Mouse (Mus musculus) intestine, postnatal 0 days (tissue): ENCODE measurements around the gene Xlr3a. TPM values are rescaled to one million over a fixed set of nuclear protein-coding genes. Genes with fewer than 3 reads are reported as not detected.
"Not testable (repeated sequence)": the region's sequence is repeated elsewhere in the genome, so short reads cannot be mapped to it uniquely, and the experiment has no call there.

ENCODE experiments used
- ATAC-seq: fragments of 200-750 bp; cut with Nextera tagmentation; 2 replicates; pipeline ENCODE4 v1.8.0; 2017; ENCODE audit warnings: mild to moderate bottlenecking, moderate TSS enrichment, moderate library complexity
- H3K27ac ChIP-seq: fragments of 300-500 bp; sonication (generic); 2 replicates; pipeline ENCODE4 v1.5.1; 2014; ENCODE audit warnings: mild to moderate bottlenecking, low read depth, low read length, moderate library complexity
- H3K27me3 ChIP-seq: fragments of 300-500 bp; sonication (generic); replicated peaks from 2 replicates; pipeline ENCODE4 v1.6.1; 2014; ENCODE audit warnings: low read length, mixed read lengths; ENCODE audit not compliant: control insufficient read depth, insufficient read depth
- H3K36me3 ChIP-seq: fragments of 300-500 bp; sonication (generic); 2 replicates; pipeline ENCODE4 v1.6.1; 2014; ENCODE audit warnings: mild to moderate bottlenecking, moderate library complexity; ENCODE audit not compliant: control insufficient read depth, insufficient read depth
- H3K4me1 ChIP-seq: fragments of 300-500 bp; sonication (generic); replicated peaks from 2 replicates; pipeline ENCODE4 v1.6.1; 2014; ENCODE audit warnings: antibody characterized with exemption, low read length, mixed read lengths; ENCODE audit not compliant: control insufficient read depth, insufficient read depth
- H3K4me2 ChIP-seq: fragments of 300-500 bp; sonication (generic); replicated peaks from 2 replicates; pipeline ENCODE4 v1.6.1; 2014; ENCODE audit warnings: low read depth, mild to moderate bottlenecking, moderate library complexity
- H3K4me3 ChIP-seq: fragments of 300-500 bp; sonication (generic); 2 replicates; pipeline ENCODE4 v1.5.1; 2014; ENCODE audit warnings: low read depth, low read length
- H3K9ac ChIP-seq: fragments of 300-500 bp; sonication (generic); 2 replicates; pipeline ENCODE4 v1.6.1; 2014; ENCODE audit warnings: mild to moderate bottlenecking, low read depth, low read length
- H3K9me3 ChIP-seq: fragments of 300-500 bp; sonication (generic); 2 replicates; pipeline ENCODE4 v1.6.1; 2016; ENCODE audit warnings: mixed run types; ENCODE audit not compliant: control insufficient read depth
- WGBS: fragments of 180-500 bp; shearing (Covaris S2); extraction: QIAGEN DNeasy Blood & Tissue Kit; methylation state at CpG from one replicate; pipeline ENCODE4 v1.1.7; 2014; 5-methylcytosine and 5-hydroxymethylcytosine counted together
- polyA plus RNA-seq: library from polyadenylated mRNA; unstranded; fragments of >200 nt; fragmentation: Nextera tagmentation; extraction: Ambion mirVana; gene quantifications from 2 replicates; pipeline ENCODE4 v1.2.1, GENCODE M21; 2015

The Xlr3a gene
- 2.8 and 6.3 TPM in 2 replicates for polyA plus RNA-seq

- not testable (repeated sequence) for H3K9ac ChIP-seq, H3K4me1 ChIP-seq, H3K36me3 ChIP-seq, H3K4me3 ChIP-seq, H3K4me2 ChIP-seq, H3K9me3 ChIP-seq, H3K27ac ChIP-seq, H3K27me3 ChIP-seq, ATAC-seq
- 72% methylated on average over 13 of the region's 13 CpGs for WGBS
Observed at GRCm38 (mm10) chrX:73096941-73097508, at the start of gene Xlr3a. TSS of gene Xlr3a (minus strand) at chrX:73097095.

GRCm38 (mm10) chrX:73143218-73143618 lies 46.3 kb upstream of the Xlr3a start:
- not testable (repeated sequence) for H3K27me3 ChIP-seq, H3K27ac ChIP-seq, H3K36me3 ChIP-seq, H3K4me1 ChIP-seq, H3K4me2 ChIP-seq, H3K9ac ChIP-seq, H3K4me3 ChIP-seq, H3K9me3 ChIP-seq
- peak; percentile 78 for ATAC-seq
- WGBS = no CpG with 5 or more reads among the region's 7 CpGs

- not testable (repeated sequence) for H3K9me3 ChIP-seq, H3K4me1 ChIP-seq, H3K36me3 ChIP-seq, H3K27me3 ChIP-seq, H3K27ac ChIP-seq, H3K4me2 ChIP-seq, H3K9ac ChIP-seq, H3K4me3 ChIP-seq
- WGBS = no CpG with 5 or more reads among the region's 12 CpGs
- peak; percentile 73 for ATAC-seq
Observed at GRCm38 (mm10) chrX:73122859-73123829, 26.2 kb upstream of the Xlr3a start.

GRCm38 (mm10) chrX:73116747-73117146 lies 19.9 kb upstream of the Xlr3a start, which contains the start of gene Gm14685:
TSS of gene Gm14685 (plus strand) at chrX:73117047.
- H3K36me3 ChIP-seq, H3K27ac ChIP-seq, H3K27me3 ChIP-seq, H3K9me3 ChIP-seq, H3K4me1 ChIP-seq, ATAC-seq, H3K9ac ChIP-seq, H3K4me2 ChIP-seq, H3K4me3 ChIP-seq: not testable (repeated sequence)
- WGBS = no CpG with 5 or more reads among the region's 7 CpGs

GRCm38 (mm10) chrX:73082267-73083055 lies 14.4 kb downstream of the Xlr3a start, which contains the start of gene Xlr4a:
TSS of gene Xlr4a (minus strand) at chrX:73082478.
- not testable (repeated sequence) for H3K27ac ChIP-seq, H3K4me2 ChIP-seq, H3K4me1 ChIP-seq, H3K27me3 ChIP-seq, ATAC-seq, H3K9ac ChIP-seq, H3K9me3 ChIP-seq, H3K36me3 ChIP-seq, H3K4me3 ChIP-seq
- 81% methylated on average over 18 of the region's 19 CpGs for WGBS

GRCm38 (mm10) chrX:73066765-73067312 lies 30.1 kb downstream of the Xlr3a start:
- not testable (repeated sequence) for H3K9ac ChIP-seq, H3K4me3 ChIP-seq, ATAC-seq, H3K9me3 ChIP-seq, H3K36me3 ChIP-seq, H3K4me1 ChIP-seq, H3K27me3 ChIP-seq, H3K27ac ChIP-seq, H3K4me2 ChIP-seq
- 80% methylated on average over 1 of the region's 5 CpGs for whole genome bisulfite sequencing
